Comparison of ENCODE assay signal across 22 mouse cellular contexts in genomic region chr13:23887026-23887725, GRCm38 (mm10). TPM values are rescaled to one million over a fixed set of nuclear protein-coding genes. Genes with fewer than 3 reads are reported as not detected.
"Had no signal": no experiment of that assay in that cellular context is flagged by ENCODE, and none has a peak within 500 bp of the region (broad histone marks: within the 10 kb centered on the region; RNA-seq: fewer than 3 reads in every experiment).

No protein-coding gene starts in this region.

- DNase-seq: kidney, adult 11 months; kidney, adult 9 months; kidney, postnatal 36 days; retina, postnatal 1 day; right cerebral cortex, postnatal 4 days; spleen, adult 18-20 months; thymus, adult 18-20 months; thymus, postnatal 14 days had no signal

- H3K4me1 ChIP-seq: midbrain, embryonic 12.5 days; neural tube, embryonic 13.5 days had no signal

- H3K4me2 ChIP-seq: limb, embryonic 12.5 days; midbrain, embryonic 12.5 days; neural tube, embryonic 13.5 days had no signal

- H3K9ac ChIP-seq: limb, embryonic 12.5 days; midbrain, embryonic 12.5 days; neural tube, embryonic 13.5 days had no signal

- H3K4me3 ChIP-seq: limb, embryonic 12.5 days; megakaryocyte, embryonic 14.5 days; midbrain, embryonic 12.5 days; neural tube, embryonic 13.5 days had no signal

- H3K9me3 ChIP-seq: limb, embryonic 12.5 days; megakaryocyte, embryonic 14.5 days; midbrain, embryonic 12.5 days; neural tube, embryonic 13.5 days had no signal

- H3K36me3 ChIP-seq: limb, embryonic 12.5 days; midbrain, embryonic 12.5 days; neural tube, embryonic 13.5 days had no signal

- H3K27ac ChIP-seq: hindbrain, postnatal 0 days; kidney, postnatal 0 days; limb, embryonic 12.5 days; midbrain, embryonic 12.5 days; neural tube, embryonic 13.5 days had no signal

- ATAC-seq: hindbrain, postnatal 0 days; midbrain, embryonic 16.5 days had no signal

- H3K27me3 ChIP-seq: limb, embryonic 12.5 days; megakaryocyte, embryonic 14.5 days; neural tube, embryonic 13.5 days had no signal

RNA-seq across cellular contexts. Expression of gene Slc17a1, which starts 19.6 kb away (rescaled TPM):
- total RNA-seq: hindbrain, postnatal 0 days; layer of hippocampus, adult 18-20 months; layer of hippocampus, postnatal 10 days; left cerebral cortex, postnatal 25 days had no signal
- polyA plus RNA-seq: hindbrain, postnatal 0 days; limb, embryonic 12.5 days; lung, embryonic 16.5 days; midbrain, embryonic 12.5 days; midbrain, embryonic 16.5 days; neural tube, embryonic 13.5 days; stomach, embryonic 14.5 days had no signal

RNA-seq across cellular contexts. Expression of gene Slc17a4, which starts 27.6 kb away (rescaled TPM):
- total RNA-seq: hindbrain, postnatal 0 days; layer of hippocampus, adult 18-20 months; layer of hippocampus, postnatal 10 days; left cerebral cortex, postnatal 25 days had no signal
- polyA plus RNA-seq: hindbrain, postnatal 0 days; limb, embryonic 12.5 days; lung, embryonic 16.5 days; midbrain, embryonic 12.5 days; midbrain, embryonic 16.5 days had no signal

RNA-seq across cellular contexts. Expression of gene Hist1h2ba, which starts 46.8 kb away (rescaled TPM):
- total RNA-seq: hindbrain, postnatal 0 days; layer of hippocampus, adult 18-20 months; layer of hippocampus, postnatal 10 days; left cerebral cortex, postnatal 25 days; liver, adult 2 months had no signal
- polyA plus RNA-seq: hindbrain, postnatal 0 days; intestine, embryonic 14.5 days; kidney, postnatal 0 days; limb, embryonic 12.5 days; liver, adult 2 months; lung, embryonic 16.5 days; midbrain, embryonic 12.5 days; midbrain, embryonic 16.5 days; neural tube, embryonic 13.5 days; stomach, embryonic 14.5 days had no signal

RNA-seq across cellular contexts. Expression of gene Hist1h2aa, which starts 47.1 kb away (rescaled TPM):
- total RNA-seq: hindbrain, postnatal 0 days; layer of hippocampus, adult 18-20 months; layer of hippocampus, postnatal 10 days; left cerebral cortex, postnatal 25 days; liver, adult 2 months had no signal
- polyA plus RNA-seq: hindbrain, postnatal 0 days; intestine, embryonic 14.5 days; kidney, postnatal 0 days; limb, embryonic 12.5 days; liver, adult 2 months; lung, embryonic 16.5 days; midbrain, embryonic 12.5 days; midbrain, embryonic 16.5 days; neural tube, embryonic 13.5 days; stomach, embryonic 14.5 days had no signal

RNA-seq across cellular contexts. Expression of gene Slc17a3, which starts 47.9 kb away (rescaled TPM):
- total RNA-seq: hindbrain, postnatal 0 days; layer of hippocampus, adult 18-20 months; layer of hippocampus, postnatal 10 days had no signal
- polyA plus RNA-seq: hindbrain, postnatal 0 days; limb, embryonic 12.5 days; lung, embryonic 16.5 days; midbrain, embryonic 12.5 days; midbrain, embryonic 16.5 days; neural tube, embryonic 13.5 days; stomach, embryonic 14.5 days had no signal
